Mouse (Mus musculus) heart, embryonic 13.5 days (tissue): ENCODE results near the gene Tbc1d9b. TPM values are rescaled to one million over a fixed set of nuclear protein-coding genes. Genes with fewer than 3 reads are reported as not detected.

ENCODE experiments used
- ATAC-seq: fragments of 200-750 bp; cut with Nextera tagmentation; 2 replicates; pipeline ENCODE4 v1.8.0; 2017; ENCODE audit warnings: moderate TSS enrichment; ENCODE audit not compliant: insufficient number of reproducible peaks, low FRiP score, low TSS enrichment; ENCODE audit errors: extremely low read depth
- H3K27ac ChIP-seq: fragments of 300-500 bp; sonication (generic); replicated peaks from 2 replicates; pipeline ENCODE4 v1.5.1; 2015; ENCODE audit warnings: moderate library complexity, mild to moderate bottlenecking, inconsistent platforms
- H3K27me3 ChIP-seq: fragments of 300-500 bp; sonication (generic); replicated peaks from 2 replicates; pipeline ENCODE4 v1.6.1; 2015; ENCODE audit warnings: mild to moderate bottlenecking, inconsistent platforms
- H3K36me3 ChIP-seq: fragments of 300-500 bp; sonication (generic); 2 replicates; pipeline ENCODE4 v1.6.1; 2015; ENCODE audit warnings: mild to moderate bottlenecking, inconsistent platforms
- H3K4me1 ChIP-seq: fragments of 300-500 bp; sonication (generic); 2 replicates; pipeline ENCODE4 v1.6.1; 2015; ENCODE audit warnings: inconsistent platforms
- H3K4me2 ChIP-seq: fragments of 300-500 bp; sonication (generic); 2 replicates; pipeline ENCODE4 v1.6.1; 2015; ENCODE audit warnings: inconsistent platforms, mild to moderate bottlenecking, moderate library complexity
- H3K4me3 ChIP-seq: fragments of 300-500 bp; sonication (generic); 2 replicates; pipeline ENCODE4 v1.5.1; 2015; ENCODE audit warnings: moderate library complexity, mild to moderate bottlenecking, inconsistent platforms
- H3K9ac ChIP-seq: fragments of 300-500 bp; sonication (generic); 2 replicates; pipeline ENCODE4 v1.6.1; 2015; ENCODE audit warnings: inconsistent platforms, mild to moderate bottlenecking, moderate library complexity
- H3K9me3 ChIP-seq: fragments of 300-500 bp; sonication (generic); 2 replicates; pipeline ENCODE4 v1.6.1; 2016; ENCODE audit warnings: inconsistent platforms
- WGBS: fragments of 180-500 bp; shearing (Covaris S2); methylation state at CpG from one replicate; pipeline ENCODE4 v1.1.7; 2015; ENCODE audit warnings: mixed read lengths; 5-methylcytosine and 5-hydroxymethylcytosine counted together
- polyA plus RNA-seq: library from polyadenylated mRNA; unstranded; fragments of >200 nt; fragmentation: Nextera tagmentation; extraction: Ambion mirVana; gene quantifications from 2 replicates; pipeline ENCODE4 v1.2.1, GENCODE M21; 2015

The Tbc1d9b gene
- polyA plus RNA-seq, 1 experiment from 2014 or later = 26.5 TPM

GRCm38 (mm10) chr11:50139571-50139970 lies 8.4 kb downstream of the Tbc1d9b start:
- H3K27ac ChIP-seq = no peak overlapping the region
- 84% methylated on average over 7 of the region's 7 CpGs for WGBS
- no peak overlapping the region for H3K9ac ChIP-seq
- peaks cover 89% of the 10 kb centered on the region for H3K36me3 ChIP-seq
- no peaks in the 10 kb centered on the region for H3K27me3 ChIP-seq
- 0 out of 2 replicates have a peak, but pooled peaks cover under 1% of the 10 kb centered on the region for H3K4me1 ChIP-seq
- no peaks in the 10 kb centered on the region for H3K9me3 ChIP-seq
- no peak for ATAC-seq
- H3K4me3 ChIP-seq = no peak overlapping the region
- no peak overlapping the region for H3K4me2 ChIP-seq

- 72% methylated on average over 3 of the region's 3 CpGs for WGBS
- Histone ChIP-seq H3K9ac (no peak overlapping the region), H3K27me3 (no peaks in the 10 kb centered on the region), H3K36me3 (peaks cover 90% of the 10 kb centered on the region), H3K9me3 (no peaks in the 10 kb centered on the region), H3K4me2 (no peak overlapping the region), H3K27ac (no peak overlapping the region), H3K4me3 (no peak overlapping the region), H3K4me1 (peaks cover 14% of the 10 kb centered on the region)
- no peak for ATAC-seq
Measured at GRCm38 (mm10) chr11:50145529-50145928, 14.3 kb downstream of the Tbc1d9b start.

- H3K4me3 ChIP-seq = no peak overlapping the region
- no peak overlapping the region for H3K4me2 ChIP-seq
- peaks cover 14% of the 10 kb centered on the region for H3K4me1 ChIP-seq
- H3K9ac ChIP-seq = no peak overlapping the region
- H3K27me3 ChIP-seq = no peaks in the 10 kb centered on the region
- H3K27ac ChIP-seq = no peak overlapping the region
- H3K9me3 ChIP-seq = no peaks in the 10 kb centered on the region
- peaks cover 90% of the 10 kb centered on the region for H3K36me3 ChIP-seq
- ATAC-seq = no peak
- WGBS = 92% methylated on average over 13 of the region's 13 CpGs
Measured at GRCm38 (mm10) chr11:50146121-50146520, 14.9 kb downstream of the Tbc1d9b start.

GRCm38 (mm10) chr11:50147267-50147957 lies 16.2 kb downstream of the Tbc1d9b start:
- peak overlapping the region; percentile 68 for H3K27ac ChIP-seq
- peaks cover 14% of the 10 kb centered on the region for H3K4me1 ChIP-seq
- no peak overlapping the region for H3K4me2 ChIP-seq
- peaks cover 90% of the 10 kb centered on the region for H3K36me3 ChIP-seq
- H3K9me3 ChIP-seq = no peaks in the 10 kb centered on the region
- H3K9ac ChIP-seq = no peak overlapping the region
- WGBS = 39% methylated on average over 9 of the region's 9 CpGs
- no peak; the same call in 1 of the 2 replicates for ATAC-seq
- H3K27me3 ChIP-seq = no peaks in the 10 kb centered on the region
- no peak overlapping the region for H3K4me3 ChIP-seq

GRCm38 (mm10) chr11:50147958-50148476 lies 16.8 kb downstream of the Tbc1d9b start:
- no peaks in the 10 kb centered on the region for H3K9me3 ChIP-seq
- no peak for ATAC-seq
- peaks cover 14% of the 10 kb centered on the region for H3K4me1 ChIP-seq
- H3K9ac ChIP-seq = no peak overlapping the region
- no peaks in the 10 kb centered on the region for H3K27me3 ChIP-seq
- H3K4me3 ChIP-seq = no peak overlapping the region
- H3K4me2 ChIP-seq = no peak overlapping the region
- peaks cover 90% of the 10 kb centered on the region for H3K36me3 ChIP-seq
- peak overlapping the region; percentile 68 for H3K27ac ChIP-seq
- 91% methylated on average over 11 of the region's 11 CpGs for WGBS

- H3K4me1 ChIP-seq = peaks cover 20% of the 10 kb centered on the region
- H3K9ac ChIP-seq = no peak overlapping the region
- H3K36me3 ChIP-seq = peaks cover 90% of the 10 kb centered on the region
- WGBS = 81% methylated on average over 7 of the region's 7 CpGs
- no peaks in the 10 kb centered on the region for H3K9me3 ChIP-seq
- H3K27ac ChIP-seq = no peak overlapping the region
- no peak overlapping the region for H3K4me2 ChIP-seq
- no peaks in the 10 kb centered on the region for H3K27me3 ChIP-seq
- H3K4me3 ChIP-seq = no peak overlapping the region
- no peak for ATAC-seq
Measured at GRCm38 (mm10) chr11:50149200-50149599, 18.0 kb downstream of the Tbc1d9b start.

GRCm38 (mm10) chr11:50149603-50150150 lies 18.5 kb downstream of the Tbc1d9b start:
- Histone ChIP-seq H3K4me2 (no peak overlapping the region), H3K27ac (no peak overlapping the region), H3K27me3 (no peaks in the 10 kb centered on the region), H3K9me3 (no peaks in the 10 kb centered on the region), H3K4me1 (peaks cover 23% of the 10 kb centered on the region), H3K4me3 (no peak overlapping the region), H3K36me3 (peaks cover 92% of the 10 kb centered on the region), H3K9ac (no peak overlapping the region)
- no peak for ATAC-seq
- 77% methylated on average over 9 of the region's 9 CpGs for WGBS

- no peaks in the 10 kb centered on the region for H3K27me3 ChIP-seq
- no peaks in the 10 kb centered on the region for H3K9me3 ChIP-seq
- no peak overlapping the region for H3K27ac ChIP-seq
- H3K36me3 ChIP-seq = peaks cover 92% of the 10 kb centered on the region
- peaks cover 26% of the 10 kb centered on the region for H3K4me1 ChIP-seq
- ATAC-seq = no peak
- no peak overlapping the region for H3K4me2 ChIP-seq
- 78% methylated on average over 3 of the region's 3 CpGs for WGBS
- no peak overlapping the region for H3K4me3 ChIP-seq
- no peak overlapping the region for H3K9ac ChIP-seq
Measured at GRCm38 (mm10) chr11:50151374-50151773, 20.2 kb downstream of the Tbc1d9b start.

GRCm38 (mm10) chr11:50154166-50154565 lies 23.0 kb downstream of the Tbc1d9b start:
- H3K9me3 ChIP-seq = no peaks in the 10 kb centered on the region
- WGBS = 74% methylated on average over 9 of the region's 9 CpGs
- no peak overlapping the region for H3K4me3 ChIP-seq
- H3K9ac ChIP-seq = no peak overlapping the region
- no peak overlapping the region for H3K4me2 ChIP-seq
- no peak overlapping the region for H3K27ac ChIP-seq
- H3K4me1 ChIP-seq = 0 out of 2 replicates have a peak, but pooled peaks cover 13% of the 10 kb centered on the region
- ATAC-seq = no peak
- peaks cover 100% of the 10 kb centered on the region for H3K36me3 ChIP-seq
- no peaks in the 10 kb centered on the region for H3K27me3 ChIP-seq

- no peaks in the 10 kb centered on the region for H3K27me3 ChIP-seq
- H3K4me1 ChIP-seq = 0 out of 2 replicates have a peak, but pooled peaks cover 13% of the 10 kb centered on the region
- H3K4me2 ChIP-seq = no peak overlapping the region
- no peak overlapping the region for H3K9ac ChIP-seq
- H3K36me3 ChIP-seq = peaks cover 100% of the 10 kb centered on the region
- H3K27ac ChIP-seq = no peak overlapping the region
- no peak overlapping the region for H3K4me3 ChIP-seq
- ATAC-seq = no peak
- 72% methylated on average over 12 of the region's 12 CpGs for WGBS
- no peaks in the 10 kb centered on the region for H3K9me3 ChIP-seq
Measured at GRCm38 (mm10) chr11:50154777-50155520, 23.8 kb downstream of the Tbc1d9b start.

- Histone ChIP-seq H3K9me3 (no peaks in the 10 kb centered on the region), H3K4me1 (0 out of 2 replicates have a peak, but pooled peaks cover 13% of the 10 kb centered on the region), H3K27me3 (no peaks in the 10 kb centered on the region), H3K4me3 (no peak overlapping the region), H3K36me3 (peaks cover 100% of the 10 kb centered on the region), H3K27ac (no peak overlapping the region), H3K9ac (no peak overlapping the region), H3K4me2 (no peak overlapping the region)
- 79% methylated on average over 2 of the region's 2 CpGs for WGBS
- no peak for ATAC-seq
Measured at GRCm38 (mm10) chr11:50155785-50156184, 24.6 kb downstream of the Tbc1d9b start.
